Mouse (Mus musculus) splenic B cell, adult 2 months (primary cell): ENCODE data around the gene Fubp3.

ENCODE experiments used
- DNase-seq: peaks from one replicate; pipeline ENCODE4 v3.0.0-alpha.2; 2011; ENCODE audit warnings: low read depth, low spot score
- H3K27me3 ChIP-seq: 2 replicates; pipeline ENCODE4 v1.6.1; 2012; ENCODE audit warnings: mild to moderate bottlenecking, low read length, moderate library complexity, mixed read lengths; ENCODE audit not compliant: control insufficient read depth, poor library complexity, insufficient read depth, severe bottlenecking
- H3K36me3 ChIP-seq: 2 replicates; pipeline ENCODE4 v1.6.1; 2012; ENCODE audit warnings: mild to moderate bottlenecking, low read length, moderate library complexity, mixed read lengths; ENCODE audit not compliant: control insufficient read depth, poor library complexity, insufficient read depth, severe bottlenecking

Gene Fubp3

GRCm38 (mm10) chr2:31607555-31607954 lies 35.1 kb downstream of the Fubp3 start:
- Histone ChIP-seq H3K27me3 (no peaks in the 10 kb centered on the region), H3K36me3 (peaks cover 10% of the 10 kb centered on the region)
- no peak for DNase-seq

GRCm38 (mm10) chr2:31609859-31610261 lies 37.4 kb downstream of the Fubp3 start:
- DNase-seq, result no peak
- Histone ChIP-seq H3K36me3 (peaks cover 8% of the 10 kb centered on the region), H3K27me3 (no peaks in the 10 kb centered on the region)

GRCm38 (mm10) chr2:31610922-31611321 lies 38.5 kb downstream of the Fubp3 start:
- no peak for DNase-seq

DNA sequence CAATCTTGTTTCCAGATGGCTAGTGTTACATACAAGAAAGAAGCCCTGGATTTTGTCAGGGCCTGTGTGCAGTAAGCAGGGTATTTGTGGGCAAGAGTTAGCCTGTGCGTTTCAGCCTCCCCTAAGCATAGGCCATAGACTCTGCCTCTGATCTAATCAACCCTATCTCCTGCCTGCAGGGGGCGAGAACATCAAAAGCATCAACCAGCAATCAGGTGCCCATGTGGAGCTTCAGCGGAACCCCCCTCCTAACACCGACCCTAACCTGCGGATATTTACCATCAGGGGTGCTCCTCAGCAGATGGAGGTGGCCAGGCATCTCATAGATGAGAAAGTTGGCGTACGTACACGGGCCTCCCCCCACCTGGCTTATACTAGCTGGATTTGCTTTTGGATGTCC lies 38.9 kb downstream of the Fubp3 start:
- DNase-seq, result no peak
- Histone ChIP-seq H3K36me3 (peaks cover 8% of the 10 kb centered on the region), H3K27me3 (no peaks in the 10 kb centered on the region)

More at GRCm38 (mm10) chr2:31610922-31611321, 38.5 kb downstream of the Fubp3 start:
- no peaks in the 10 kb centered on the region for H3K27me3 ChIP-seq
- H3K36me3 ChIP-seq, result peaks cover 8% of the 10 kb centered on the region

GRCm38 (mm10) chr2:31612627-31613026 lies 40.2 kb downstream of the Fubp3 start:
- Histone ChIP-seq H3K36me3 (peaks cover 8% of the 10 kb centered on the region), H3K27me3 (no peaks in the 10 kb centered on the region)
- no peak for DNase-seq

GRCm38 (mm10) chr2:31613781-31614180 lies 41.3 kb downstream of the Fubp3 start:
- Histone ChIP-seq H3K36me3 (peaks cover 8% of the 10 kb centered on the region), H3K27me3 (no peaks in the 10 kb centered on the region)
- no peak for DNase-seq

- DNase-seq, result no peak
- no peaks in the 10 kb centered on the region; the same call in 1 of the 2 replicates for H3K36me3 ChIP-seq
- no peaks in the 10 kb centered on the region for H3K27me3 ChIP-seq
These were observed 46.2 kb downstream of the Fubp3 start for GRCm38 (mm10) chr2:31618484-31619161.

DNA sequence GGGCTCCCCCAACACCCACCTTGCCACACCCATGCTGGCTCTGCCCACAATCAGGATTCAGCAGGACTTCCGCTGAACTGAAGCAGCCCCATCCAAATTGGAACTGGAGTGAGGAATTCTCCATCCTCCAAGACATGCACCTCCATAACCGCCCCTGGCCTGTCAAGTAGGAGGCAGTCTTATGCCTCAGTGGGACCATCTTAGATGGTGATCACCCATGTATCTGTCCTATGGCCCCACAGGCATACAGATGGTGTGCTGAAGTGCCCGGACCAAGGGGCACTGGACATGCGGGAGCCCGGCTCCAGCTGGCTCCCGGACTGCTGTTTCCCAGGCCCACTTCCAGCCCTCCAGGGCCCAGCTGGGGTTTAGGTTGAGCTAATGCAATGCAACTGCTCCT lies 46.8 kb downstream of the Fubp3 start:
- no peak for DNase-seq
- H3K27me3 ChIP-seq, result no peaks in the 10 kb centered on the region
- H3K36me3 ChIP-seq, result no peaks in the 10 kb centered on the region; the same call in 1 of the 2 replicates

DNA sequence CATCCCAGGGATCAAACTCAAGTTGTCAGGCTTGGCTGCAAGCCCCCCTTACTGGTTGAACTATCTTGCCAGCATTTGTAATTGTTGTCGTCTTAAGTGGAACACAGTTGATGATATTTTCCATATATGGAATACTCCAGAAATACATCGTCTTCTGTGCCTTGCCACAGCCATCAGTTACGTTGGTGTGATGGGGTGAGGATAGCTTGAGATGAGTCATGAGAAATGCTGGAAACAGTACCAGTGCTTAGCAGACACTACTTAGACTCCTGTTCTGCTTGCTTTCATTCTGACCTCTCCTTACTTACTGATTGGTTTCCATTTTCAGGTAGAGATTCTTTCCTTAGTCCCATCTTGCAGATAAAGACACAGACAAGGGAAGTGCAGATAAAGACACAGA lies 61.1 kb downstream of the Fubp3 start:
- Histone ChIP-seq H3K27me3 (no peaks in the 10 kb centered on the region; the same call in none of the 2 replicates), H3K36me3 (no peaks in the 10 kb centered on the region)
- no peak for DNase-seq

DNA sequence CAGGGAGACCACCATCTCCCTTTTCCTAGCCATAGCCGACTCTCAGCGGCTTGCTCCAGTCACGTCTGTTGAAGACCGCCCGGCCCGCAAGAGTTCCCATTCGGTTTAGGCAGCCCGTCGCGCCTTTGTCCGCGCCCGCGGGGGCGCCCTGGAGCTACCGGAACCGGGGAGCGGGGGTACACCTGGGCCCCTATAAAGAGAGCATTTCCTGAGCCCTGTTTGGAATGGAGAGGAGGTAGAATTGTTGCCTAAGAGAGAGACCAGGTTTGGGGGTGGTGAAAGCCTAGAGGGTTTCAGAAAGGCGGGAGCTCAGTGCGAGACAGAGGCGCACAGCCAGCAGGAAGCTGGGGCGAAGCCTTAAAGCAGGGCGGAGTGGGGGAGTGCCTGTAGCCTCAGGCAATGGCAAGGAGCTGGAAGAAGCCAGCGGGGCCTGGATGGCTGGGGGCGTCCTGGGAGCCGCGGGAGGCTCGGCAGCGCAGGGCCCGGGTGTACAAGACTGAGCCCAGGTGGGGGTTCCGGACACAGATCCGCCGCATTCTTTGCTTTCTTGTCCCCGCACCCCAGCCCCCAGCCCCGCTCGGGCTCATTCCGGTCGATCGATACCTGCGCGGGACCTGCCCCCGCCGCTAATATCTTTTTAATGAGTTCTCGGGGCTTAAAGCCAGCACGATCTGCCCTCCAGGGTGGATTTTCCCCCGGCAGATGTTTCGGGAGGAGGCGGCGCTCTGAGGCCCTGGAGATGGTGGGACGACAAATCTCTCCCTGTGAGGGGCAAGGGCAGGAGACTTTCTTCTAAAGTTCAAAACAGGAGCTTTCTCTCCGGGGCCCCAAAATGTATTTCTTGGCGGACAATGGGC lies 63.1 kb downstream of the Fubp3 start:
- no peak for DNase-seq
- H3K27me3 ChIP-seq, result no peaks in the 10 kb centered on the region; the same call in none of the 2 replicates
- no peaks in the 10 kb centered on the region for H3K36me3 ChIP-seq

DNA sequence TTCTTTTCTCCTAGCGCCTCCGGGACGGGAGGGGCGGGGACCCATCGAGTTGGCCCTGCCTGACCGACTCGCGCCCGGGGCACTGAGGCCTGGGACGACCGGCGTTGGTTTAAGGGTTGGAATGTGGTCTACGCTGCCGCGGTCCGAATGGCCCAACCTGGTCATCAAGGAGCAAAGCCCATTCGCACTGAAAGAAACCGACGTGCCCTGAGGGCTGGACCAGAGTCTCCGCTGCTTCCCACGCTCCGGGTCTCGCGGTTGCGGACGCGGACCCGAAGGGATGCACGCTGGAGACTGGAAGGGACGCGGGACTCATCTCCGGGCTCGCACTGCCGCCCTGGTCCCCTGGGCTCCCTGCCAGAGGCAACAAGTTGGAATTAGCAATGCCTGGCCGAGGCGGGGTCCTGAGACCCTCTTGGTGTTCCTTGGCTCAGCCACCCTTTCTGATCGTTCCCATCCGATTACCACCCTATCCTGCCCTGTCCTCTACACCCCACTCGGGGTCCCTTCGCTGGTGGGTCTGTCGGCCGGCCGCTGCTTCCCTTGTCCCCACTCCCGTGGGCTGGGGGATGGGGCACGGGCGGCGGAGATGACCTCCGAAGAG lies 63.8 kb downstream of the Fubp3 start:
- no peaks in the 10 kb centered on the region; the same call in none of the 2 replicates for H3K27me3 ChIP-seq
- H3K36me3 ChIP-seq, result no peaks in the 10 kb centered on the region
- DNase-seq, result no peak

DNA sequence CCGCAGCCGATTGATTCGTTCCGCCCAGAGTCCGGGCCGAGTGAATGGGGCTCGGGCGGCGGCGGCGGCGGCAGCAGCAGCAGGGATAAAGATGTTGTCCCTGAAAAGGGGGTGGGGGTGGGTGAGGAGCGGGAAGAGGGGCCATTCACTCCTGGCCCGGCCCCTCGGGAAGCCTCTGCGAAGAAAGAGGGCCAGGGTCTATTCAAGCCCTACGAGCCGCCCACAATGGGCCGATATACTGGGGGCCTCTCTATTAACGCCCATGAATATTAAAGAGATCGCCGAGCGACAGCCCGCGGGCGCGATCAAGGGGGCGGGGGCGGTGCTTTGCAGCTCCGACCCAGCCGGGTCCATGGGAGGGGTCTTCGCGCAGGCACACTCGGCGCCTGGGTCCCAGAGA lies 64.3 kb downstream of the Fubp3 start:
- Histone ChIP-seq H3K27me3 (no peaks in the 10 kb centered on the region; the same call in none of the 2 replicates), H3K36me3 (no peaks in the 10 kb centered on the region)
- DNase-seq, result no peak

DNA sequence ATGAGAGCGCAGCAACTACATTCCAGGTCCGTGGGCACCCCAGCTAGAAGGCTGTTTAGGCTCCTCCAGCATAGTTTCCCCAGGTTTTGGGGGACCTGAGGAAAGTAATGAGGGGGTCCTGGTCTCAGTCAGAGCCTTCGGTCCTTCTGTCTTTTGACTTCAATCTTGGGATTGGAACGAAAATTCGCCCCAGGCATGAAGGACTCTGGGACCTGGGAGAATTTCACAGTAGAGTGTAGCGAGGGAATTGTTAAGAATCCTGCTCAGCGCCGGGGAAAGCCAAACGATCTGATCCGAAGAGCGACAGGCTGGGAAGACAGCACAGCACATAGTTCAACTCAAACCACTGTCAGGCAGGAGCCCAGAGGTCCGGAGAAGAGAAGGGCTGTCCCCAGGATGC lies 64.9 kb downstream of the Fubp3 start:
- Histone ChIP-seq H3K27me3 (no peaks in the 10 kb centered on the region; the same call in none of the 2 replicates), H3K36me3 (no peaks in the 10 kb centered on the region)
- DNase-seq, result no peak

DNA sequence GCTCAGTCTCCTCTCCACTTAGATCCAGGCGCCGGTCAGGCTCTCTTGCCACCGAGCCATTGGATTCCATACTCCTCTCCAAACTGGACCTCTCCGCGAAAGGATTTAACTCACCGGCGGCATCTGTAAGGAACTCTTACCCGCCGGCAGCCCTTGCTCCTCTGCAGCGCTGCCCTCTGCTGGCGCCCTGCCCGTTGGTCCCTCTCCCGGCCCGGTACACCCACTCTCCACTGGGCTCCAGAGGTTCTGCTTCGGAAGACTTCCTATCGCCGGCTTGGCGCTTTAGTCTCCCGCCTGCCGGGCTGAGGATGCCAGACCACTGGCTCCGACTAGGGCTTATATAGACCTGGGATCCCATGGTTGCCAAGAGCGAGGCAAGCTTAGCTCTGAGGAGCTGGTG lies 65.4 kb downstream of the Fubp3 start:
- H3K27me3 ChIP-seq, result no peaks in the 10 kb centered on the region; the same call in none of the 2 replicates
- peak; percentile 33 for DNase-seq
- no peaks in the 10 kb centered on the region for H3K36me3 ChIP-seq
